Mouse (Mus musculus) heart, postnatal 0 days (tissue): ENCODE data around the gene Cep135. TPM values are rescaled to one million over a fixed set of nuclear protein-coding genes. Genes with fewer than 3 reads are reported as not detected.

Experiments
- ATAC-seq: fragments of 200-750 bp; cut with Nextera tagmentation; 2 replicates; pipeline ENCODE4 v1.8.0; 2017; ENCODE audit warnings: low read depth, moderate number of reproducible peaks, moderate library complexity; ENCODE audit not compliant: insufficient read depth
- DNase-seq: peaks from one replicate; pipeline ENCODE4 v3.0.0-alpha.2; 2016; ENCODE audit warnings: low spot score
- H3K27ac ChIP-seq: fragments of 300-500 bp; sonication (generic); 2 replicates; pipeline ENCODE4 v1.5.1; 2014; ENCODE audit warnings: low read depth, mild to moderate bottlenecking
- H3K27me3 ChIP-seq: fragments of 300-500 bp; sonication (generic); 2 replicates; pipeline ENCODE4 v1.6.1; 2014; ENCODE audit warnings: low read length, mixed read lengths; ENCODE audit not compliant: control insufficient read depth, insufficient read depth
- H3K36me3 ChIP-seq: fragments of 300-500 bp; sonication (generic); replicated peaks from 2 replicates; pipeline ENCODE4 v1.6.1; 2014; ENCODE audit warnings: low read length, mixed read lengths; ENCODE audit not compliant: control insufficient read depth, insufficient read depth
- H3K4me1 ChIP-seq: fragments of 300-500 bp; sonication (generic); 2 replicates; pipeline ENCODE4 v1.6.1; 2014; ENCODE audit warnings: antibody characterized with exemption; ENCODE audit not compliant: control insufficient read depth, insufficient read depth
- H3K4me2 ChIP-seq: fragments of 300-500 bp; sonication (generic); 2 replicates; pipeline ENCODE4 v1.6.1; 2014; ENCODE audit warnings: low read depth, mild to moderate bottlenecking, low read length, moderate library complexity
- H3K4me3 ChIP-seq: fragments of 300-500 bp; sonication (generic); 2 replicates; pipeline ENCODE4 v1.5.1; 2014; ENCODE audit warnings: low read depth, low read length
- H3K9ac ChIP-seq: fragments of 300-500 bp; sonication (generic); replicated peaks from 2 replicates; pipeline ENCODE4 v1.6.1; 2014; ENCODE audit warnings: low read depth, low read length, mixed read lengths
- H3K9me3 ChIP-seq: fragments of 300-500 bp; sonication (generic); replicated peaks from 2 replicates; pipeline ENCODE4 v1.6.1; 2016; ENCODE audit warnings: low read length; ENCODE audit not compliant: control insufficient read depth
- CTCF ChIP-seq: IDR thresholded peaks from 2 replicates; pipeline ENCODE4 v1.5.1; 2016; ENCODE audit warnings: antibody characterized with exemption, control low read depth, low read depth
- EP300 ChIP-seq: IDR thresholded peaks from 2 replicates; pipeline ENCODE4 v1.6.1; 2016; ENCODE audit warnings: antibody characterized with exemption, low read depth
- WGBS: fragments of 180-500 bp; shearing (Covaris S2); extraction: QIAGEN DNeasy Blood & Tissue Kit; methylation state at CpG from one replicate; pipeline ENCODE4 v1.1.7; 2014; 5-methylcytosine and 5-hydroxymethylcytosine counted together
- polyA plus RNA-seq: library from polyadenylated mRNA; unstranded; fragments of >200 nt; fragmentation: Nextera tagmentation; extraction: Ambion mirVana; gene quantifications from 2 replicates; pipeline ENCODE4 v1.2.1, GENCODE M21; 2015
- total RNA-seq: library from RNA; depleted of rRNA; stranded (reverse); fragments of >200 nt; gene quantifications from 2 replicates; pipeline ENCODE4 v1.2.3, GENCODE M21; 2014; ENCODE audit warnings: low replicate concordance

Cep135 gene
- total and polyA plus RNA-seq, 2 experiments from 2014 or later: 1.9 to 2.0 TPM

- H3K4me3 ChIP-seq: no peak overlapping the region
- H3K4me2 ChIP-seq: no peak overlapping the region
- 53% methylated on average over 4 of the region's 4 CpGs for WGBS
- no peak overlapping the region for H3K27ac ChIP-seq
- no peak for TF ChIP-seq EP300
- no peak for TF ChIP-seq CTCF
- no peaks in the 10 kb centered on the region for H3K27me3 ChIP-seq
- H3K36me3 ChIP-seq: no peaks in the 10 kb centered on the region
- ATAC-seq (no peak), DNase-seq (no peak)
- peaks cover 5% of the 10 kb centered on the region; the same call in 1 of the 2 replicates for H3K4me1 ChIP-seq
- H3K9me3 ChIP-seq: no peaks in the 10 kb centered on the region
- no peak overlapping the region for H3K9ac ChIP-seq
Measured at GRCm38 (mm10) chr5:76675369-76675768, 86.9 kb downstream of the Cep135 start.

- Histone ChIP-seq H3K4me3 (no peak overlapping the region), H3K27ac (no peak overlapping the region), H3K9me3 (no peaks in the 10 kb centered on the region), H3K9ac (no peak overlapping the region), H3K27me3 (no peaks in the 10 kb centered on the region), H3K36me3 (no peaks in the 10 kb centered on the region), H3K4me2 (no peak overlapping the region), H3K4me1 (peaks cover 5% of the 10 kb centered on the region; the same call in 1 of the 2 replicates)
- no peak for DNase-seq
- TF ChIP-seq CTCF (no peak), EP300 (no peak)
- ATAC-seq: no peak
- 52% methylated on average over 3 of the region's 3 CpGs for WGBS
Measured at GRCm38 (mm10) chr5:76680959-76681358, 92.5 kb downstream of the Cep135 start.

GRCm38 (mm10) chr5:76681895-76682656, 93.6 kb downstream of the Cep135 start:
- WGBS: 68% methylated on average over 4 of the region's 4 CpGs
- H3K4me2 ChIP-seq: no peak overlapping the region
- H3K36me3 ChIP-seq: no peaks in the 10 kb centered on the region
- H3K27ac ChIP-seq: no peak overlapping the region
- no peak overlapping the region for H3K4me3 ChIP-seq
- TF ChIP-seq CTCF (no peak), EP300 (no peak)
- H3K27me3 ChIP-seq: no peaks in the 10 kb centered on the region
- ATAC-seq (no peak), DNase-seq (no peak)
- no peaks in the 10 kb centered on the region for H3K9me3 ChIP-seq
- H3K4me1 ChIP-seq: peaks cover 4% of the 10 kb centered on the region; the same call in 1 of the 2 replicates
- no peak overlapping the region for H3K9ac ChIP-seq

- Histone ChIP-seq H3K36me3 (no peaks in the 10 kb centered on the region), H3K9me3 (no peaks in the 10 kb centered on the region), H3K4me1 (no peaks in the 10 kb centered on the region), H3K4me2 (no peak overlapping the region), H3K9ac (no peak overlapping the region), H3K4me3 (no peak overlapping the region), H3K27ac (no peak overlapping the region), H3K27me3 (no peaks in the 10 kb centered on the region)
- DNase-seq (no peak), ATAC-seq (no peak)
- TF ChIP-seq EP300 (no peak), CTCF (no peak)
- 80% methylated on average over 5 of the region's 5 CpGs for WGBS
Measured at GRCm38 (mm10) chr5:76683455-76683854, 95.0 kb downstream of the Cep135 start.

- H3K4me3 ChIP-seq: no peak overlapping the region
- no peaks in the 10 kb centered on the region for H3K36me3 ChIP-seq
- TF ChIP-seq EP300 (no peak), CTCF (no peak)
- no peaks in the 10 kb centered on the region for H3K9me3 ChIP-seq
- H3K4me1 ChIP-seq: no peaks in the 10 kb centered on the region
- H3K27ac ChIP-seq: no peak overlapping the region
- no peak overlapping the region for H3K4me2 ChIP-seq
- DNase-seq (no peak), ATAC-seq (no peak)
- H3K27me3 ChIP-seq: no peaks in the 10 kb centered on the region
- 72% methylated on average over 15 of the region's 15 CpGs for WGBS
- H3K9ac ChIP-seq: no peak overlapping the region
Measured at GRCm38 (mm10) chr5:76684658-76685605, 96.4 kb downstream of the Cep135 start.
